Mouse (Mus musculus) myocyte (in vitro differentiated cells): ENCODE measurements around the gene Gpat2.

Experiments used
- MAX ChIP-seq: IDR thresholded peaks from one replicate; pipeline ENCODE4 v1.6.1; 2011; ENCODE audit warnings: low read depth, mild to moderate bottlenecking, control low read depth
- MYOG ChIP-seq, 3 experiments: IDR thresholded peaks; one replicate each; pipeline ENCODE4 v1.6.1; 2011; ENCODE audit warnings: control low read depth in 2 of 3, low read depth in 2 of 3, mild to moderate bottlenecking in 2 of 3; ENCODE audit not compliant: insufficient read length in 2 of 3, control insufficient read depth in 1 of 3, insufficient read depth in 1 of 3
- POLR2A ChIP-seq: IDR thresholded peaks from one replicate; pipeline ENCODE4 v1.6.1; 2011; ENCODE audit warnings: low read depth, mild to moderate bottlenecking, control low read depth, moderate library complexity; ENCODE audit not compliant: insufficient read length
- POLR2AphosphoS2 ChIP-seq: IDR thresholded peaks from one replicate; pipeline ENCODE4 v1.6.1; 2011; ENCODE audit warnings: low read depth, control low read depth; ENCODE audit not compliant: insufficient read length

- peak; percentile 44 for TF ChIP-seq POLR2A
- no peak for TF ChIP-seq MAX
- TF ChIP-seq POLR2AphosphoS2: no peak
- peak in 1 of 3 experiments; percentile 37 for TF ChIP-seq MYOG (IDR thresholded peaks at IDR 0.05; ENCODE audit: control insufficient read depth in 1 of 3, insufficient read depth in 1 of 3, insufficient read length in 2 of 3, low read depth in 2 of 3)
Observed at GRCm38 (mm10) chr2:127444055-127444789, 19.2 kb downstream of the Gpat2 start, which contains the start of gene Fahd2a.
